8 mouse cellular contexts compared by ENCODE assay signal in genomic region chr7:44547725-44548124, GRCm38 (mm10). TPM values are rescaled to one million over a fixed set of nuclear protein-coding genes. Genes with fewer than 3 reads are reported as not detected.
DNase-seq lines count a peak whose midpoint lies in the region; ATAC-seq and TF ChIP-seq lines count a peak whose summit lies in the region.

No protein-coding gene starts in this region.

- no peak for TF ChIP-seq POLR2A in MEL (IDR thresholded peaks at IDR 0.05; ENCODE audit: control insufficient read depth in 1 of 2, insufficient read depth in 1 of 2, low read depth in 1 of 2, low read length in 2 of 2, poor library complexity in 1 of 2)

- H3K4me2 ChIP-seq in heart, embryonic 13.5 days: peak overlapping the region; percentile 93
- H3K4me2 ChIP-seq in midbrain, embryonic 12.5 days (replicated peaks): peak overlapping the region; percentile 87

- no peak for TF ChIP-seq EP300 in MEL (IDR thresholded peaks at IDR 0.05; ENCODE audit: low read depth in 1 of 2, low read length in 2 of 2)

- no peaks in the 10 kb centered on the region for H3K27me3 ChIP-seq in heart, embryonic 13.5 days (replicated peaks)
- no peaks in the 10 kb centered on the region for H3K27me3 ChIP-seq in MEL (ENCODE audit: control insufficient read depth in 1 of 2, insufficient read depth in 2 of 2, low read length in 2 of 2)
- no peaks in the 10 kb centered on the region for H3K27me3 ChIP-seq in midbrain, embryonic 12.5 days

- ATAC-seq in heart, embryonic 13.5 days (ENCODE audit: extremely low read depth, insufficient number of reproducible peaks, low FRiP score, low TSS enrichment): no peak
- ATAC-seq in midbrain, embryonic 12.5 days (ENCODE audit: low FRiP score, low read depth): no peak

- H3K9ac ChIP-seq in heart, embryonic 13.5 days: peak overlapping the region; percentile 84
- H3K9ac ChIP-seq in MEL (ENCODE audit: control insufficient read depth, low read depth, low read length, poor library complexity, severe bottlenecking): peak overlapping the region; percentile 94
- H3K9ac ChIP-seq in midbrain, embryonic 12.5 days (replicated peaks): peak overlapping the region; percentile 67

- TF ChIP-seq RAD21 in MEL (IDR thresholded peaks at IDR 0.05; ENCODE audit: low read depth, low read length): no peak

- peaks cover 57% of the 10 kb centered on the region for H3K36me3 ChIP-seq in heart, embryonic 13.5 days
- no peaks in the 10 kb centered on the region; a peak in 2 of 4 replicates for H3K36me3 ChIP-seq in MEL (ENCODE audit: control insufficient read depth in 1 of 2, insufficient read depth in 2 of 2, low read length in 2 of 2)
- peaks cover 31% of the 10 kb centered on the region for H3K36me3 ChIP-seq in midbrain, embryonic 12.5 days

- no peak for TF ChIP-seq CTCF in MEL (IDR thresholded peaks at IDR 0.05 in 2 of 3, conservative IDR thresholded peaks at IDR 0.05 in 1 of 3; ENCODE audit: control insufficient read depth in 1 of 3, insufficient read depth in 1 of 3, low read depth in 2 of 3, low read length in 3 of 3, poor library complexity in 1 of 3, severe bottlenecking in 1 of 3)

- intact Hi-C loops in heart, postnatal 36 days (cut with DNase I): no loop called here

- peaks cover 28% of the 10 kb centered on the region for H3K79me2 ChIP-seq in MEL (ENCODE audit: control insufficient read depth, insufficient read depth, low read length, poor library complexity)

- whole genome bisulfite sequencing in heart, embryonic 13.5 days: 23% methylated on average over 5 of the region's 5 CpGs
- WGBS in midbrain, embryonic 12.5 days: 29% methylated on average over 5 of the region's 5 CpGs

- peak overlapping the region; percentile 79 for H3K4me3 ChIP-seq in heart, embryonic 13.5 days
- H3K4me3 ChIP-seq in MEL (ENCODE audit: control insufficient read depth in 1 of 2, insufficient read depth in 1 of 2, low read depth in 2 of 2, low read length in 2 of 2): peak overlapping the region; percentile 71 to 78
- peak overlapping the region; percentile 64 for H3K4me3 ChIP-seq in midbrain, embryonic 12.5 days

- no peaks in the 10 kb centered on the region for H3K9me3 ChIP-seq in heart, embryonic 13.5 days
- H3K9me3 ChIP-seq in MEL (replicated peaks; ENCODE audit: insufficient read depth, low read length): no peaks in the 10 kb centered on the region
- H3K9me3 ChIP-seq in midbrain, embryonic 12.5 days: no peaks in the 10 kb centered on the region

- peak overlapping the region; percentile 75; the same call in 1 of the 2 replicates for H3K27ac ChIP-seq in heart, embryonic 13.5 days (replicated peaks)
- H3K27ac ChIP-seq in MEL (ENCODE audit: control insufficient read depth, low read depth, low read length): peak overlapping the region; percentile 94
- H3K27ac ChIP-seq in midbrain, embryonic 12.5 days (replicated peaks): no peak overlapping the region

- DNase-seq in heart, postnatal 36 days: no peak
- DNase-seq in MEL (ENCODE audit: low read depth, low spot score): peak; percentile 28
- DNase-seq in heart, postnatal 4 days: peak; percentile 6
- DNase-seq in layer of hippocampus, postnatal 25 days (ENCODE audit: extremely low spot score in 1 of 2, low spot score in 1 of 2): no peak
- DNase-seq in gastrocnemius, postnatal 10 days: no peak
- DNase-seq in right cerebral cortex, postnatal 14 days: no peak

- peaks cover 17% of the 10 kb centered on the region for H3K4me1 ChIP-seq in heart, embryonic 13.5 days
- peaks cover 0 to 13% of the 10 kb centered on the region in 2 experiments; a peak in 3 of 4 replicates for H3K4me1 ChIP-seq in MEL (ENCODE audit: control insufficient read depth in 1 of 2, insufficient read depth in 2 of 2, low read length in 2 of 2)
- peaks cover 18% of the 10 kb centered on the region for H3K4me1 ChIP-seq in midbrain, embryonic 12.5 days

TF ChIP-seq in MEL, 35 proteins besides CTCF, POLR2A, EP300 and RAD21:
- TF ChIP-seq JUND (IDR thresholded peaks at IDR 0.05; ENCODE audit: low read depth, low read length): no peak
- no peak for TF ChIP-seq USF1 (IDR thresholded peaks at IDR 0.05; ENCODE audit: low read depth, low read length)
- TF ChIP-seq E2F4 (IDR thresholded peaks at IDR 0.05; ENCODE audit: borderline replicate concordance, low read depth, low read length): no peak
- no peak for TF ChIP-seq HCFC1 (IDR thresholded peaks at IDR 0.05; ENCODE audit: low read depth, low read length)
- TF ChIP-seq NRF1 (IDR thresholded peaks at IDR 0.05; ENCODE audit: insufficient read depth, low read depth, low read length, poor library complexity, severe bottlenecking): no peak

RNA-seq across cellular contexts. Expression of gene Pold1, which starts 0.9 kb away (rescaled TPM):
- 56.1 and 58.7 TPM in 2 replicates for polyA plus RNA-seq in heart, embryonic 13.5 days (2015; fragmentation: Nextera tagmentation; extraction: Ambion mirVana)
- 10 to 100 TPM; 11.9 to 14.0 TPM for total RNA-seq in heart, postnatal 36 days (2021)
- 82.6 and 87.8 TPM in 2 replicates for total RNA-seq in MEL (2012; rRNA removed)
- 100 to 1,000 TPM in 1 of 2 experiments, not detected in 1; 104 TPM for polyA plus RNA-seq in MEL (2012; ENCODE audit: insufficient read depth in 1 of 2, insufficient read length in 2 of 2, low read depth in 1 of 2, low replicate concordance in 2 of 2, missing spikeins in 1 of 2)
- 10 to 100 TPM; 42.4 to 46.5 TPM for total RNA-seq in heart, postnatal 4 days (2021)
- polyA plus RNA-seq in midbrain, embryonic 12.5 days (2016; fragmentation: Nextera tagmentation; extraction: Ambion mirVana): 94.1 and 96.0 TPM in 2 replicates
- 1 to 10 TPM; 7.3 to 8.9 TPM for total RNA-seq in layer of hippocampus, postnatal 25 days (2021)
- 10 to 100 TPM in 1 of 2 experiments, 1 to 10 TPM in 1; 8.1 to 14.7 TPM for total RNA-seq in gastrocnemius, postnatal 10 days (2021)

RNA-seq across cellular contexts. Expression of gene Nr1h2, which starts 6.0 kb away (rescaled TPM):
- polyA plus RNA-seq in heart, embryonic 13.5 days (2015; fragmentation: Nextera tagmentation; extraction: Ambion mirVana): 53.5 and 58.3 TPM in 2 replicates
- total RNA-seq in heart, postnatal 36 days (2021): 10 to 100 TPM; 48.2 to 50.8 TPM
- 42.3 and 49.7 TPM in 2 replicates for total RNA-seq in MEL (2012; rRNA removed)
- 10 to 100 TPM in 1 of 2 experiments, not detected in 1; 82.3 TPM for polyA plus RNA-seq in MEL (2012; ENCODE audit: insufficient read depth in 1 of 2, insufficient read length in 2 of 2, low read depth in 1 of 2, low replicate concordance in 2 of 2, missing spikeins in 1 of 2)
- total RNA-seq in heart, postnatal 4 days (2021): 10 to 100 TPM; 45.5 to 47.2 TPM
- 78.2 and 80.3 TPM in 2 replicates for polyA plus RNA-seq in midbrain, embryonic 12.5 days (2016; fragmentation: Nextera tagmentation; extraction: Ambion mirVana)
- 10 to 100 TPM; 60.6 to 66.3 TPM for total RNA-seq in layer of hippocampus, postnatal 25 days (2021)
- total RNA-seq in gastrocnemius, postnatal 10 days (2021): 10 to 100 TPM; 27.4 to 35.4 TPM

RNA-seq across cellular contexts. Expression of gene Spib, which starts 15.9 kb away (rescaled TPM):
- 0.05 and 0.13 TPM in 2 replicates for polyA plus RNA-seq in heart, embryonic 13.5 days (2015; fragmentation: Nextera tagmentation; extraction: Ambion mirVana)
- under 1 TPM; 0.31 to 0.51 TPM for total RNA-seq in heart, postnatal 36 days (2021)
- total RNA-seq in MEL (2012; rRNA removed): 0.04 and 0.10 TPM in 2 replicates
- under 1 TPM in 1 of 2 experiments, not detected in 1; 0.13 TPM for polyA plus RNA-seq in MEL (2012; ENCODE audit: insufficient read depth in 1 of 2, insufficient read length in 2 of 2, low read depth in 1 of 2, low replicate concordance in 2 of 2, missing spikeins in 1 of 2)
- total RNA-seq in heart, postnatal 4 days (2021): under 1 TPM; 0.43 to 0.76 TPM
- polyA plus RNA-seq in midbrain, embryonic 12.5 days (2016; fragmentation: Nextera tagmentation; extraction: Ambion mirVana): not detected in 2 replicates
- under 1 TPM; 0.12 TPM for total RNA-seq in layer of hippocampus, postnatal 25 days (2021)
- total RNA-seq in gastrocnemius, postnatal 10 days (2021): 1 to 10 TPM in 1 of 2 experiments, not detected in 1; 1.2 TPM

RNA-seq across cellular contexts. Expression of gene Mybpc2, which starts 23.3 kb away (rescaled TPM):
- polyA plus RNA-seq in heart, embryonic 13.5 days (2015; fragmentation: Nextera tagmentation; extraction: Ambion mirVana): 2.2 and 2.4 TPM in 2 replicates
- total RNA-seq in heart, postnatal 36 days (2021): 10 to 100 TPM; 16.5 to 20.1 TPM
- total RNA-seq in MEL (2012; rRNA removed): not detected in 2 replicates
- polyA plus RNA-seq in MEL (2012; ENCODE audit: insufficient read depth in 1 of 2, insufficient read length in 2 of 2, low read depth in 1 of 2, low replicate concordance in 2 of 2, missing spikeins in 1 of 2): not detected
- 10 to 100 TPM; 15.3 to 15.8 TPM for total RNA-seq in heart, postnatal 4 days (2021)
- polyA plus RNA-seq in midbrain, embryonic 12.5 days (2016; fragmentation: Nextera tagmentation; extraction: Ambion mirVana): 0.16 and 0.22 TPM in 2 replicates
- not detected for total RNA-seq in layer of hippocampus, postnatal 25 days (2021)
- 1,000 to 10,000 TPM; 2,219 to 2,666 TPM for total RNA-seq in gastrocnemius, postnatal 10 days (2021)

RNA-seq across cellular contexts. Expression of gene Napsa, which starts 24.5 kb away (rescaled TPM):
- 0.39 and 0.43 TPM in 2 replicates for polyA plus RNA-seq in heart, embryonic 13.5 days (2015; fragmentation: Nextera tagmentation; extraction: Ambion mirVana)
- under 1 TPM; 0.43 to 0.78 TPM for total RNA-seq in heart, postnatal 36 days (2021)
- total RNA-seq in MEL (2012; rRNA removed): 0.23 TPM in 1 of 2 replicates, not detected in the other
- polyA plus RNA-seq in MEL (2012; ENCODE audit: insufficient read depth in 1 of 2, insufficient read length in 2 of 2, low read depth in 1 of 2, low replicate concordance in 2 of 2, missing spikeins in 1 of 2): under 1 TPM in 1 of 2 experiments, not detected in 1; 0.33 TPM
- total RNA-seq in heart, postnatal 4 days (2021): under 1 TPM; 0.50 to 0.59 TPM
- polyA plus RNA-seq in midbrain, embryonic 12.5 days (2016; fragmentation: Nextera tagmentation; extraction: Ambion mirVana): 0.45 and 0.60 TPM in 2 replicates
- not detected for total RNA-seq in layer of hippocampus, postnatal 25 days (2021)
- total RNA-seq in gastrocnemius, postnatal 10 days (2021): under 1 TPM in 1 of 2 experiments, not detected in 1; 0.99 TPM

Comparison
In these comparisons a context has a peak if more than half of its experiments do, and no peak if none do; other contexts are left out.
1. DNase-seq: peak in MEL (single experiment) and heart, postnatal 4 days (single experiment); none in heart, postnatal 36 days (0 of 2), layer of hippocampus, postnatal 25 days (0 of 2), gastrocnemius, postnatal 10 days (single experiment) and right cerebral cortex, postnatal 14 days (single experiment).
2. Peak in every context shown above with its lines, with median percentiles within 50 percentile points of each other: H3K4me3 ChIP-seq and H3K9ac ChIP-seq.